Mouse (Mus musculus): ENCODE results near the gene Ctsq. TPM values are rescaled to one million over a fixed set of nuclear protein-coding genes. Genes with fewer than 3 reads are reported as not detected.
"Not testable (repeated sequence)": the region's sequence is repeated elsewhere in the genome, so short reads cannot be mapped to it uniquely, and the experiment has no call there.

Gene Ctsq
- polyA plus RNA-seq (2012; rRNA removed), result 0.20 and 0.21 TPM in 2 replicates

GRCm38 (mm10) chr13:61040531-61040930 lies at the start of gene Ctsq:
Gene Ctsq, minus strand, starts transcription at chr13:61040631.
- DNase-seq (ENCODE audit: extremely low spot score in 1 of 2, low spot score in 1 of 2), result no peak

- DNase-seq (ENCODE audit: extremely low spot score in 1 of 2, low spot score in 1 of 2), result no peak
These were observed 17.6 kb downstream of the Ctsq start for GRCm38 (mm10) chr13:61022785-61023184.

GRCm38 (mm10) chr13:61021844-61022243 lies 18.6 kb downstream of the Ctsq start:
- DNase-seq (ENCODE audit: extremely low spot score in 1 of 2, low spot score in 1 of 2), result no peak

- DNase-seq (ENCODE audit: extremely low spot score in 1 of 2, low spot score in 1 of 2), result no peak
These were observed 30.3 kb downstream of the Ctsq start for GRCm38 (mm10) chr13:61010171-61010570.

GRCm38 (mm10) chr13:61005859-61006258 lies 34.6 kb downstream of the Ctsq start, which contains the start of gene Ctsj:
Gene Ctsj, minus strand, starts transcription at chr13:61005959.
- DNase-seq (ENCODE audit: extremely low spot score in 1 of 2, low spot score in 1 of 2), result no peak

- DNase-seq (ENCODE audit: extremely low spot score in 1 of 2, low spot score in 1 of 2), result no peak
These were observed 42.8 kb downstream of the Ctsq start for GRCm38 (mm10) chr13:60997600-60997999.

GRCm38 (mm10) chr13:60986915-60987314 lies 53.5 kb downstream of the Ctsq start:
- DNase-seq (ENCODE audit: extremely low spot score in 1 of 2, low spot score in 1 of 2), result not testable (repeated sequence)

Other genes with a start within 250 kb of the Ctsq start
- not detected in 2 replicates for gene Ctsll3, start 237.8 kb downstream of the Ctsq start, polyA plus RNA-seq (2012; rRNA removed)
- gene 4930486L24Rik, start 176.2 kb downstream of the Ctsq start, polyA plus RNA-seq (2012; rRNA removed), result 0.26 and 0.36 TPM in 2 replicates
- 0.22 and 0.27 TPM in 2 replicates for gene Gm49392, start 143.7 kb downstream of the Ctsq start, polyA plus RNA-seq (2012; rRNA removed)
- 1.8 and 2.2 TPM in 2 replicates for gene Ctla2b, start 143.2 kb downstream of the Ctsq start, polyA plus RNA-seq (2012; rRNA removed)
- gene Tpbpb, start 135.8 kb downstream of the Ctsq start, polyA plus RNA-seq (2012; rRNA removed), result 3.9 and 11.2 TPM in 2 replicates
- not detected in 2 replicates for gene Gm49393, start 105.0 kb downstream of the Ctsq start, polyA plus RNA-seq (2012; rRNA removed)
- gene Gm49391, start 104.1 kb downstream of the Ctsq start, polyA plus RNA-seq (2012; rRNA removed), result 3.2 and 4.8 TPM in 2 replicates
- gene Ctla2a, start 104.0 kb downstream of the Ctsq start, polyA plus RNA-seq (2012; rRNA removed), result 22.7 and 44.1 TPM in 2 replicates
- gene Tpbpa, start 98.6 kb downstream of the Ctsq start, polyA plus RNA-seq (2012; rRNA removed), result 25.3 and 50.1 TPM in 2 replicates
- 1.8 and 11.0 TPM in 2 replicates for gene Ctsj, start 34.7 kb downstream of the Ctsq start, polyA plus RNA-seq (2012; rRNA removed)
- gene Ctsr, start 123.6 kb upstream of the Ctsq start, polyA plus RNA-seq (2012; rRNA removed), result 0.14 and 1.8 TPM in 2 replicates
- not detected in 2 replicates for gene Cts6, start 162.8 kb upstream of the Ctsq start, polyA plus RNA-seq (2012; rRNA removed)
- not detected in 2 replicates for gene Cts8, start 214.7 kb upstream of the Ctsq start, polyA plus RNA-seq (2012; rRNA removed)
- gene Gm49398, start 248.2 kb upstream of the Ctsq start, polyA plus RNA-seq (2012; rRNA removed), result not detected in 2 replicates